Mouse (Mus musculus) bone marrow, adult 2 months (tissue): Measurements from ENCODE around the gene Crispld2. TPM values are rescaled to one million over a fixed set of nuclear protein-coding genes. Genes with fewer than 3 reads are reported as not detected.

Source experiments
- H3K27ac ChIP-seq: fragments of 200-500 bp; 2 replicates; pipeline ENCODE4 v1.5.1; 2012; ENCODE audit warnings: low read depth, mild to moderate bottlenecking, control low read depth, inconsistent platforms, low read length; ENCODE audit not compliant: control insufficient read depth, poor library complexity, insufficient read depth
- H3K4me1 ChIP-seq: fragments of 200-500 bp; 2 replicates; pipeline ENCODE4 v1.6.1; 2011; ENCODE audit warnings: low read length; ENCODE audit not compliant: control insufficient read depth, insufficient read depth
- H3K4me3 ChIP-seq: fragments of 200-500 bp; replicated peaks from 2 replicates; pipeline ENCODE3; 2011; ENCODE audit warnings: mild to moderate bottlenecking, low read depth, low read length, control low read depth; ENCODE audit not compliant: control insufficient read depth
- CTCF ChIP-seq: fragments of 200-500 bp; IDR thresholded peaks from 2 replicates; pipeline ENCODE4 v1.5.1; 2011; ENCODE audit warnings: low read length, control low read depth; ENCODE audit not compliant: control insufficient read depth, insufficient read depth
- POLR2A ChIP-seq: fragments of 200-500 bp; IDR thresholded peaks from 2 replicates; pipeline ENCODE4 v1.6.1; 2011; ENCODE audit warnings: low read depth, mild to moderate bottlenecking, control low read depth, low read length, borderline replicate concordance; ENCODE audit not compliant: control insufficient read depth
- WGBS: fragments of 180-500 bp; shearing (Covaris S2); methylation state at CpG from one replicate; pipeline ENCODE4 v1.1.7; 2018; 5-methylcytosine and 5-hydroxymethylcytosine counted together
- polyA plus RNA-seq: library from polyadenylated mRNA; stranded (reverse); fragments of >200 nt; gene quantifications from 2 replicates; pipeline ENCODE4 v1.2.4, GENCODE M21; 2011; ENCODE audit warnings: low replicate concordance; ENCODE audit not compliant: missing spikeins, insufficient read depth, insufficient read length

The Crispld2 gene
- polyA plus RNA-seq, 1 experiment = 17.2 TPM

DNA sequence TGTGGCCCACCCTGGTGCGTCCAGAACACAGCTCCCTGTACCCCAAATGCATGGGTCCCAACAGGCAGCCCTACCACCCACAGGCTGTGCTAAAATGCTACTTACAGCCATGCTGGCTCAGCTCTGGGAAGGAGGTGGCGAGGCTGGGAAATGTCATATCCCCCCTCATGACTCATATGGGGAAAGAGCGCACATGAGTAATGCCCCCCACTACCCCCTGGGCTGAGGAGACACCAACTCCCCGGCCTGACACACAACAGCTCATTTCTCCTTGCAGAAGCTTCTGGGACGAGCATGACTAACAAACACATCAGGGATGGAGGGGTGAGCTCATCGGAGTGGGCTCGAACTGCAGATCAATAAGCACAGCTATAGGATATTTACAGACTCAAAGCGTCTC lies 73.4 kb downstream of the Crispld2 start:
- no peaks in the 10 kb centered on the region; the same call in 1 of the 2 replicates for H3K4me1 ChIP-seq
- TF ChIP-seq CTCF (no peak), POLR2A (no peak)
- no peak overlapping the region for H3K27ac ChIP-seq
- 84% methylated on average over 8 of the region's 8 CpGs for WGBS
- H3K4me3 ChIP-seq = no peak overlapping the region

DNA sequence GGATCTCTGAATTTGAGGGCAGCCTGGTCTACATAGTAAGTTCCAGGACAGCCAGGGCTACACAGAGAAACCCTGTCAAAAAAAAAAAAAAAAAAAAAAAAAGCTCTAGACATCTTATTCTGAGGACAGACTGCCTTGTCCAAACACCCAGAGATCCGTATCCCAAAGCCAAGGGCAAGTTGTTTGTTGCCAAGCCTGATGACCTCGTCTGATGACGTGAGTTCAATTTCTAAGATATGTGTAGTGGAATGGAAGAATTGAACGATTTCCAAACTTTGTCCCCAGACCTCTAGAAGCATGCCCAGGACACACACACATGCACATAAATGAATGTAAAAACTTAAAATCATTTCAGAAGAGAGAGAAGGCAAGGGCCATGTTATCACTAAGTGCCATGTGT lies 74.0 kb downstream of the Crispld2 start:
- no peaks in the 10 kb centered on the region; the same call in 1 of the 2 replicates for H3K4me1 ChIP-seq
- no peak overlapping the region for H3K4me3 ChIP-seq
- WGBS = 82% methylated on average over 4 of the region's 4 CpGs
- H3K27ac ChIP-seq = no peak overlapping the region
- TF ChIP-seq POLR2A = no peak
- no peak for TF ChIP-seq CTCF

DNA sequence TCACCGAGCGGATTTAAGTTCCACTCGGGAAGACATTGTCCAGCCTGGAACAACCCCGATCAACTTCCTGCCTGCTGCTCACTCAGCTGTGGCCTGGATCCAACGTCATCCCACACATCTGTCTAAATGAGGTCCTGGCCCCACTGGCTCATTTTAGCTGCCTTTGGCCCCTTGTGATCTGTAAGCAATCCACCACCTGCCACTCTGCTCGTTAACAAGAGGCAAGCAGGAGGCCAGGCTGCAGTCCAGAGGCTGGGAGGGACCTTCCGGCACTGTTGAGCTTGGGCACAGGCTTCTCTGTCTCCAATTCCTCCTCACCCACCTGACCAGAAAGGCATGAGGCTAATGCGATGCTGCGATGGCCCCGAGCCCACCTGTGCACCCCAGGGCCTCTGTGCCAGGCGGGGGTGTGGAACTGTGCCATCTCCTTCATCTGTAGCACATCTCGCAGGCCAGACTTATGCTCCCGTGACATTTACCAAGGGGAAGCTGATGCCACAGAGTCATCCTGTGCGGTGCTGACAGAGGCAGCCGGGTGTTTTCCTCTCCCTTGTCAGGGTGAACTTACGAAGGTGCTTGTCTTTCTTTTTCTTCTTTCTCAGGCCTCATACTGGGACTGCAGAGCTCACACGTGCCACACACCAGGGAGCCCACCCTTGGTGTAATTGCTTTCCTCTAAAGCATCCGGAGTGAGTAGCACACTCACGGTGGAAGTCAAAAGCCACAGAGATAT lies 75.9 kb downstream of the Crispld2 start:
- Histone ChIP-seq H3K27ac (peak overlapping the region; percentile 58), H3K4me3 (peak overlapping the region; percentile 33), H3K4me1 (no peaks in the 10 kb centered on the region; the same call in 1 of the 2 replicates)
- WGBS = 56% methylated on average over 19 of the region's 19 CpGs
- TF ChIP-seq POLR2A (no peak), CTCF (no peak)

DNA sequence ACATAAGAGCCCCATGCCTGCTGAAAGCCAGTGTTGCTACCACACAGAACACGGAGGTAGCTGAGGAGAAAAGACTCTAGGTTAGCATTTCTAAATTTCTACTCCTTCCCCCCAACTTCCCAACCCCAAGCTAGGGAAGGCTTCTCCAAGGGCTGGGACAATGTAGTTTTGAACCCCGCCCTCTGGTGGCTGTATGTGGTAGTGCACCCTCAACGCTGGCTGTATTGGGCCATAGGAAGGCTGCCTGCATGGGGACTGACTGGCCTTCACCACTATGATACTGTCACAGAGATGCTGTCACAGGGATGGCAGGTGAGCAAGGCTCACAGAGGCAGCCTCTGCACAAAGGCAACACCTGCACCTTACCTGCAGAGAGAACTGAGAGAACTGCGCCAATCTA lies 79.4 kb downstream of the Crispld2 start:
- TF ChIP-seq CTCF = peak; percentile 89
- no peak for TF ChIP-seq POLR2A
- WGBS = 23% methylated on average over 4 of the region's 4 CpGs
- Histone ChIP-seq H3K4me3 (no peak overlapping the region), H3K4me1 (no peaks in the 10 kb centered on the region; the same call in 1 of the 2 replicates), H3K27ac (no peak overlapping the region)

DNA sequence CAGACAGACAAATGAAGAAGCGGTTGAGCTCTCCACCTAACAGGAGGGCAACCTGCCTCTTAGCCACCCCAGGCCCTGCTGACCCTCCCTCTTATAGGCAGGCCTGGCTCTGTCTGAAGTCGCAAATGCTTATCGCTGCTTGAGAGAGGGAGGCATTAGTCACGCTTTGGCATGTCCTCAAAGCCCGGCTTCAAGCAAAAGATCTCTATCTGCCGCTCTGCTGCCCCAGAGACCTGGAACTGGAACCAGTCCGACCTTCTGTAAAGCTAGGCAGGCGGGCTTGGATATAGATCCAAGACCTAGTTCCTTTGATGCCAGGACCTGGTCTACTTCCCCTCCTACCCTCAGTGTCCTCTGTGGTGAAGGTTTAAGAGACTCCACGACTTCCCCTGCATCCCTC lies 80.0 kb downstream of the Crispld2 start:
- 80% methylated on average over 9 of the region's 9 CpGs for WGBS
- TF ChIP-seq POLR2A (no peak), CTCF (no peak)
- Histone ChIP-seq H3K4me3 (no peak overlapping the region), H3K27ac (no peak overlapping the region), H3K4me1 (no peaks in the 10 kb centered on the region; the same call in 1 of the 2 replicates)

DNA sequence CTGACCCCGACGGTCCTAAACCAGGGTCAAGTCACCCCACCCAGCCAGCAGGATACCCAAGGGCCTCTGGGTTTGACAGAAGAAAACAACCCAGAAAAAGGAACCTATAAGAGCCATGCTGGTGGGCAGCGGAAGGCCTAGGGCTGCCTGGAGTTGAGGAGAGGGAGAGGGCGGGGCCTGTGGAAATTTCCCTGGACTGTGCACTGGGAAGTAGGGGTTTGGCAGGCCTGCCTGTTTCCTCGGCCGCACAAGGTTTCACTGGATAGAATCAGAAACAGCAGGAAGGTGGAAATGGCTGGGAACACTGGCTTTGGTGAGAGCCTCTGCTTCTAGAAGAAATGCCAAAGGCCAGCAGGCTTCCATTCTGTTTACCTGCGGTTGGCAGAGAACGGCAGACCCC lies 80.6 kb downstream of the Crispld2 start:
- Histone ChIP-seq H3K4me3 (no peak overlapping the region), H3K27ac (no peak overlapping the region), H3K4me1 (no peaks in the 10 kb centered on the region; the same call in 1 of the 2 replicates)
- no peak for TF ChIP-seq POLR2A
- TF ChIP-seq CTCF = no peak
- WGBS = 85% methylated on average over 8 of the region's 8 CpGs

DNA sequence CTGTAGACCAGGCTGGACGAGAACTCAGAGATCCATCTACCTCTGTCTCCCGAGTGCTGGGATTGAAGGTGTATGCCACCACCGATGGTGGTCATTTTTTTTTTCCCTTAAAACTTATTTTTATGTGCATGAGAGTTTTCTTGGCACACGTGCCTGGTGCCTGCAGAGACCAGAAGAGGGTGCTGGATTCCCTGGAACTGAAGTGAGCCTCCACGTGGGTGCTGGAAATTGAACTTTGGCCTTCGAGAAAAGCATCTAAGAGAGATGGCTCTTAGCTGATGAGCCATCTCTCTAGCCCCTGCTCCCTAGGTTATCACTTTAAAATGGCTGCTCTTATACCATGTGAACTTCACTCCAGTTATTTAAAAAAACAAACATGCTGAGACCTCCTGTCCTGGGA lies 82.3 kb downstream of the Crispld2 start:
- Histone ChIP-seq H3K4me3 (no peak overlapping the region), H3K4me1 (no peaks in the 10 kb centered on the region; the same call in 1 of the 2 replicates), H3K27ac (no peak overlapping the region)
- TF ChIP-seq POLR2A = no peak
- WGBS = 69% methylated on average over 6 of the region's 6 CpGs

DNA sequence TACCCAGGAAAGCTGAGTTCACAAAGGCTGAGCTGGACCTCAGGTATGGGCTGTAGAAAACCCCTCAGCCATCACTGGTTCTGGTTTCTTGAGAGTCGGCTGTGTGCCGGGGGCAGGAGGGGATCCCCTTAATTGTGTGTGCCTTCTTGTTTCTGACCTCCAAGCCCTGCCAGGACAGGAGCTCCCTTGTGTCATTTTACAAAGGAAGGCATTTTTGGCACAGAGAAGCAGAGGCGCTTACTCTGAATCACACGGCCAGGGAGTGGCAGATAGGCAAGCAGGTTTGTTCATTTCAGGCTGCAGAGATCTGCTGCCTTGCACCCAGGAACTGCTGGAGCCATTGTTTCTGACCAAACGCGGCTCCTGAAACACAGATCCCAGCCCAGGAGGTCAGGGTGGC lies 83.1 kb downstream of the Crispld2 start:
- Histone ChIP-seq H3K27ac (no peak overlapping the region), H3K4me1 (no peaks in the 10 kb centered on the region; the same call in 1 of the 2 replicates), H3K4me3 (no peak overlapping the region)
- 72% methylated on average over 6 of the region's 6 CpGs for WGBS
- no peak for TF ChIP-seq CTCF
- no peak for TF ChIP-seq POLR2A
